Mouse (Mus musculus) kidney, adult 2 months (tissue): ENCODE data around the gene Gm42417.

Source experiments
- CTCF ChIP-seq: fragments of 200-500 bp; conservative IDR thresholded peaks from 2 replicates; pipeline ENCODE4 v1.5.1; 2011; ENCODE audit warnings: low read depth, mild to moderate bottlenecking, control low read depth, low read length, moderate library complexity, mixed read lengths; ENCODE audit not compliant: insufficient read depth, insufficient read length
- POLR2A ChIP-seq: fragments of 200-500 bp; IDR thresholded peaks from one replicate; pipeline ENCODE4 v1.6.1; 2011; ENCODE audit warnings: low read depth, low read length, control low read depth

GRCm38 (mm10) chr1:36531461-36531860 is 7.8 kb downstream of the Gm42417 start:
- TF ChIP-seq POLR2A (no peak), CTCF (no peak)
